Mouse (Mus musculus): ENCODE data around the gene Fbxl3.

Gene Fbxl3

DNA sequence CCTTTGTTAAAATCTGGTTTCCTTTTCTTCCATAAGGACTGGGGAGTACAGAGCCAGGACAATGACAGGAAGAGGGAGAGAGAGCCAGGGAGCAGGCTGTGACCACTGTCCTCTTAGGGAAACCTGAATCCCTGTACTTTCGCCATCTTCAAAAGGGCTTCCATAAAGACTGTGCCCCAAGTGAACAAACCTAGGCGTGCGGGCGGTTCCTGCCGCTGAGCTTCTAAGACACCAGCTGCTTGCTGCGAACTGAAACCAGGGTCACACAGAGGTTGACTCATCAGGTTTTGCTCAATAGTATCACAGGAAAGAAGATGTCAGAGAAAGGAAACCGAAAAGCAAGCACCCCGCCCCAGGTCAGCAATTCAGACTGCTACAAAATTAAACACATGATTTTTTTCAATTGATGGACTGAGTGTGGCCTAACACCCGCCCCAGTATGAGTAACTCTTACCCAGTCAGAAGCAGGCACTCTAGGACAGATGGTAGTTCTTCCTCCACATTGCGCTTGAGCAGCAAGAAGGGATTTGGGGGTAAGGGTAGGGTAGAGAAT, 66.0 kb downstream of the Fbxl3 start:
- DNase-seq: no peak

Data from right cerebral cortex, postnatal 4 days (tissue).